Mouse (Mus musculus): ENCODE measurements around the gene Cdh24.

DNA sequence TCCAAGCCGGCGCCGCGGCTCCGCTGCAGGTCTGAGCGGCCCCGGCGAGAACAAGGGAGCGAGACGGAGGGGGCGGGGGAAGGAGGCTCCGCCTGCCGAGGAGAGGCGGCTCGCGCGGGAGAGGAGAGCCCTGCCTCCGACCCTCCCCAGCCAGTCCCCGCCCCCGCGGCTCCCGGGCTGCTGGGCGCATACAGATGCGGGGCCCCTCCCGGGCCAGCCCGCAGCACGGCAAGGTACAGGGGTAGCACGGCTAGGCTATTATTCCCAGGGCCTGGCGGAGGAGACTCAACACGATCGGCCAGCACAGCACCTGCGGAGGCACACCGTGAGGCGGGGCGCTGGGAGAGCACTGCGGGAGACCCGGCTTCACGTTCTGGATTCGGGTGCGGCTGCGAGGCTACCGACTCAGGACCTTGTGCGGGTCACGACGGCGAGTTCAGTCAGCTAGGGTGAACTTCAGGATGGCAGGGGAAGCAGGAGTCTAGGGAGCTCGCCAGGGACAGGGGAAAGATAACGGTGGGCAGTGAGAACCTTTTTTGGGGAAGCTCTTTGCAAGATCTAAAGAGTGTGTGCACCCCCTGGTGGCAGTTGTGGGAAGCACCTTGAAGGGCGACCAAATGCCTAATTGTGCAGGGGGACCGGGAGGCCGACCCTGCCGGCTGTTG lies at the start of gene Cdh24:
- TF ChIP-seq POLR2A (IDR thresholded peaks at IDR 0.05; ENCODE audit: insufficient read depth, low read length) (no peak), CTCF (IDR thresholded peaks at IDR 0.05; ENCODE audit: low read depth, low read length) (peak; percentile 75), EP300 (IDR thresholded peaks at IDR 0.05; ENCODE audit: insufficient read depth, low read depth, low read length) (no peak)

Data from ES-Bruce4 (cell line).